Mouse (Mus musculus): ENCODE data around the gene Glb1l2. TPM values are rescaled to one million over a fixed set of nuclear protein-coding genes. Genes with fewer than 3 reads are reported as not detected.

The Glb1l2 gene
- polyA plus RNA-seq, 1 experiment from 2014 or later = 46.1 TPM

Other genes with a start within 250 kb of the Glb1l2 start
- gene B3gat1, start 72.7 kb downstream of the Glb1l2 start, polyA plus RNA-seq (2015; fragmentation: Nextera tagmentation; extraction: Ambion mirVana) = 0.07 and 0.12 TPM in 2 replicates
- gene Glb1l3, start 54.4 kb upstream of the Glb1l2 start, polyA plus RNA-seq (2015; fragmentation: Nextera tagmentation; extraction: Ambion mirVana) = not detected in 2 replicates
- not detected in 2 replicates for gene Gm1110, start 116.6 kb upstream of the Glb1l2 start, polyA plus RNA-seq (2015; fragmentation: Nextera tagmentation; extraction: Ambion mirVana)
- gene Acad8, start 193.1 kb upstream of the Glb1l2 start, polyA plus RNA-seq (2015; fragmentation: Nextera tagmentation; extraction: Ambion mirVana) = 56.6 and 58.8 TPM in 2 replicates
- 146 and 151 TPM in 2 replicates for gene Thyn1, start 193.2 kb upstream of the Glb1l2 start, polyA plus RNA-seq (2015; fragmentation: Nextera tagmentation; extraction: Ambion mirVana)
- gene Vps26b, start 223.6 kb upstream of the Glb1l2 start, polyA plus RNA-seq (2015; fragmentation: Nextera tagmentation; extraction: Ambion mirVana) = 34.1 and 35.4 TPM in 2 replicates
- 32.2 and 32.8 TPM in 2 replicates for gene Ncapd3, start 223.7 kb upstream of the Glb1l2 start, polyA plus RNA-seq (2015; fragmentation: Nextera tagmentation; extraction: Ambion mirVana)